Mouse (Mus musculus): Measurements from ENCODE around the gene Rb1.

DNA sequence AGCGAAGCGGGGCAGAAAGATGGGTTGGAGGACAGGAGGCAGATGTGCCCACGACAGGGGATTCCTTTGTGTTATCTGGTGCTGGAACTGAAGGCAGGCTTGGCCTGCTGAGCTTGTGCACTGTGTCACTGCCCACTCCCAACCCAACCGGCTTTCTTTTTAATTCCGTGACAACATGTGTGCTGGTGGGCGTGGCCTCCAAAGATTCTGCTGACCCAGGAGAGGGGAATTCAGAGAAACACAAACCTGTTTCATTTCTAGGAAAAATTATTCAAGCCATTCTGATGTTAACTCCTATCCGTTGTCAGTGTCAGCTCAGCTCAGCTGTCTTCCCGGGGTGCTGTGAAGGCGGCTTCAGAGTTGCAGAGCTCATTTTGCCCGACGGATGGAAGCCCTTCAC lies 147.7 kb downstream of the Rb1 start:
- TF ChIP-seq POLR2A (IDR thresholded peaks at IDR 0.05; ENCODE audit: borderline replicate concordance, extremely low read depth, low read depth, low read length) (no peak), CTCF (IDR thresholded peaks at IDR 0.05; ENCODE audit: insufficient read depth, low read length) (no peak)
